Mouse (Mus musculus) erythroblast, embryonic 14.5 days (primary cell): ENCODE measurements around the gene Prom2. TPM values are rescaled to one million over a fixed set of nuclear protein-coding genes. Genes with fewer than 3 reads are reported as not detected.

ENCODE experiments used
- H3K27me3 ChIP-seq: 2 replicates; pipeline ENCODE4 v1.6.1; 2012; ENCODE audit warnings: inconsistent platforms; ENCODE audit not compliant: control insufficient read depth
- H3K36me3 ChIP-seq: 2 replicates; pipeline ENCODE4 v1.6.1; 2012; ENCODE audit warnings: mild to moderate bottlenecking, inconsistent platforms; ENCODE audit not compliant: control insufficient read depth
- H3K4me1 ChIP-seq: 2 replicates; pipeline ENCODE4 v1.6.1; 2012; ENCODE audit warnings: inconsistent platforms; ENCODE audit not compliant: control insufficient read depth
- H3K4me3 ChIP-seq: replicated peaks from 2 replicates; pipeline ENCODE3; 2012; ENCODE audit warnings: moderate library complexity, mild to moderate bottlenecking, inconsistent platforms
- H3K9me3 ChIP-seq: 2 replicates; pipeline ENCODE4 v1.6.1; 2012; ENCODE audit warnings: low read length, inconsistent platforms, mixed read lengths; ENCODE audit not compliant: control insufficient read depth
- GATA1 ChIP-seq: IDR thresholded peaks from 2 replicates; pipeline ENCODE4 v1.6.1; 2012; ENCODE audit warnings: low read length, inconsistent platforms, mixed read lengths
- TAL1 ChIP-seq: IDR thresholded peaks from 3 replicates; pipeline ENCODE4 v1.6.1; 2012; ENCODE audit warnings: low read length, inconsistent platforms, mixed read lengths
- polyA plus RNA-seq: library from polyadenylated mRNA; stranded (reverse); fragments of >175 nt; gene quantifications from 2 replicates; pipeline ENCODE4 v1.2.3, GENCODE M21; 2012

Gene Prom2
- polyA plus RNA-seq, 1 experiment, result not detected

GRCm38 (mm10) chr2:127503751-127504549, 37.3 kb downstream of the Prom2 start:
- H3K9me3 ChIP-seq, result no peaks in the 10 kb centered on the region
- no peaks in the 10 kb centered on the region for H3K36me3 ChIP-seq
- TF ChIP-seq GATA1 (no peak), TAL1 (no peak)
- H3K4me3 ChIP-seq, result no peak overlapping the region
- no peaks in the 10 kb centered on the region for H3K4me1 ChIP-seq
- peaks cover 6% of the 10 kb centered on the region for H3K27me3 ChIP-seq

- Histone ChIP-seq H3K4me3 (no peak overlapping the region), H3K9me3 (no peaks in the 10 kb centered on the region), H3K27me3 (peaks cover 6% of the 10 kb centered on the region)
These were observed 40.2 kb downstream of the Prom2 start for GRCm38 (mm10) chr2:127501061-127501460.

GRCm38 (mm10) chr2:127498750-127499149, 42.5 kb downstream of the Prom2 start:
- Histone ChIP-seq H3K27me3 (peaks cover 2% of the 10 kb centered on the region; the same call in 1 of the 2 replicates), H3K4me3 (no peak overlapping the region), H3K4me1 (no peaks in the 10 kb centered on the region), H3K36me3 (no peaks in the 10 kb centered on the region), H3K9me3 (no peaks in the 10 kb centered on the region)
- no peak for TF ChIP-seq TAL1
- TF ChIP-seq GATA1, result no peak

More at GRCm38 (mm10) chr2:127501061-127501460, 40.2 kb downstream of the Prom2 start:
- no peak for TF ChIP-seq TAL1
- no peak for TF ChIP-seq GATA1
- Histone ChIP-seq H3K36me3 (no peaks in the 10 kb centered on the region), H3K4me1 (no peaks in the 10 kb centered on the region)

GRCm38 (mm10) chr2:127496321-127496720, 44.9 kb downstream of the Prom2 start:
- Histone ChIP-seq H3K9me3 (no peaks in the 10 kb centered on the region), H3K36me3 (no peaks in the 10 kb centered on the region)
- TF ChIP-seq GATA1 (no peak), TAL1 (no peak)

GRCm38 (mm10) chr2:127484476-127485170, 56.6 kb downstream of the Prom2 start:
- Histone ChIP-seq H3K9me3 (no peaks in the 10 kb centered on the region; the same call in 1 of the 2 replicates), H3K4me1 (peaks cover 7% of the 10 kb centered on the region), H3K36me3 (no peaks in the 10 kb centered on the region), H3K4me3 (no peak overlapping the region), H3K27me3 (peaks cover 64% of the 10 kb centered on the region)
- TF ChIP-seq TAL1 (no peak), GATA1 (no peak)

More at GRCm38 (mm10) chr2:127496321-127496720, 44.9 kb downstream of the Prom2 start:
- H3K4me1 ChIP-seq, result no peaks in the 10 kb centered on the region
- no peak overlapping the region for H3K4me3 ChIP-seq
- peaks cover 2% of the 10 kb centered on the region; the same call in 1 of the 2 replicates for H3K27me3 ChIP-seq

- Histone ChIP-seq H3K36me3 (no peaks in the 10 kb centered on the region), H3K27me3 (peaks cover 73% of the 10 kb centered on the region), H3K4me3 (no peak overlapping the region)
These were observed 58.3 kb downstream of the Prom2 start for GRCm38 (mm10) chr2:127483001-127483400.

GRCm38 (mm10) chr2:127482533-127482911, 58.7 kb downstream of the Prom2 start:
- Histone ChIP-seq H3K4me1 (peaks cover 7% of the 10 kb centered on the region), H3K4me3 (no peak overlapping the region), H3K9me3 (no peaks in the 10 kb centered on the region; the same call in 1 of the 2 replicates), H3K27me3 (peaks cover 73% of the 10 kb centered on the region), H3K36me3 (no peaks in the 10 kb centered on the region)
- no peak for TF ChIP-seq TAL1
- no peak for TF ChIP-seq GATA1

More at GRCm38 (mm10) chr2:127483001-127483400, 58.3 kb downstream of the Prom2 start:
- H3K9me3 ChIP-seq, result no peaks in the 10 kb centered on the region; the same call in 1 of the 2 replicates
- H3K4me1 ChIP-seq, result peaks cover 7% of the 10 kb centered on the region
- TF ChIP-seq GATA1 (no peak), TAL1 (no peak)

GRCm38 (mm10) chr2:127481841-127482532, 59.3 kb downstream of the Prom2 start:
- TF ChIP-seq GATA1 (no peak), TAL1 (no peak)
- Histone ChIP-seq H3K9me3 (no peaks in the 10 kb centered on the region; the same call in 1 of the 2 replicates), H3K4me3 (no peak overlapping the region), H3K4me1 (peaks cover 7% of the 10 kb centered on the region), H3K36me3 (no peaks in the 10 kb centered on the region), H3K27me3 (peaks cover 73% of the 10 kb centered on the region)

GRCm38 (mm10) chr2:127479763-127480162, 61.5 kb downstream of the Prom2 start:
- TF ChIP-seq GATA1 (no peak), TAL1 (no peak)
- Histone ChIP-seq H3K4me1 (peaks cover 7% of the 10 kb centered on the region), H3K9me3 (no peaks in the 10 kb centered on the region; the same call in 1 of the 2 replicates), H3K4me3 (no peak overlapping the region), H3K36me3 (no peaks in the 10 kb centered on the region), H3K27me3 (peaks cover 61% of the 10 kb centered on the region)
